Mouse (Mus musculus) thymus, postnatal 4 days (tissue): ENCODE measurements around the gene Olfr279.
A peak's percentile ranks its signal among the peaks of the same experiment; 100 is the strongest.

ENCODE experiments used
- DNase-seq: peaks from one replicate; pipeline ENCODE4 v3.0.0; 2021

Gene Olfr279

DNA sequence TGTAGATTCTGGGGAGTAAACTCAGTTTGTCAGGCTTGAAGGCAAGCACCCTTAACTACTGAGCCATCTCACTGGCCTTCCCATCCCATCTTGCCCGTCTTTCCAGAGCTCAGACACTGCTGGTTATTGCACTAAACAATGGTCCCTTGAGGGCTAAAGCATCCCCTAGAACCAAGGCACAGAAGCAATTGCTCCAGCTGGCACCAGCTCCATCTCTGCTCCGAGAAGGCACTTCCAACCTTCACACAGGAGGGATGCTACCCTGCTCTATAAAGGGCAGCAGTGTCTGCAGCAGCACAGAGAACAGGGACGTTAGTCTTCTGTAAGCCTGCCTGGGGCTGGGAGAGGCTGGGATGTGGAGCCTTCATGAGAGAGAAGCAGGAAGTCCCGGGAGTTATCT lies at the start of gene Olfr279:
Gene Olfr279 (plus strand): TSS at position 301 of the 400 bp plus-strand sequence.
- no peak for DNase-seq

DNA sequence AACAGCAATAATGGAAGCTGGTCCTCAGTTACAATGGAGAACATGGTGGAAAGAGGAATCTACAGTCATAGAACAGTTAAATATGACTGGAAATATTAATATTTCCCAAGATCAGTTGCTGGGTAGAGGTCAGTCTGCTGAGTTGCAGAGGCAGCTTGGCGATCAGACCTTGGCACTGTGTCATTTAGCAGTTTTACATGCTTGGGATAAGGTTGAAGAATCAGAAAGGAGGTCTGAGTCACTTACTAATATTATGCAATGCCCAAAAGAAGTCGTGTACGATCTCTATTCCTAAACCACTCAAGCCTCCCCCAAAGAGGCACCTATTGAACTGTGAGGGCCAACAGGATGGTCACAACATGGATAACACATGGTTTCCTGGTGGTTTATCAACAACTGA lies 47.6 kb upstream of the Olfr279 start:
- DNase-seq: no peak

DNA sequence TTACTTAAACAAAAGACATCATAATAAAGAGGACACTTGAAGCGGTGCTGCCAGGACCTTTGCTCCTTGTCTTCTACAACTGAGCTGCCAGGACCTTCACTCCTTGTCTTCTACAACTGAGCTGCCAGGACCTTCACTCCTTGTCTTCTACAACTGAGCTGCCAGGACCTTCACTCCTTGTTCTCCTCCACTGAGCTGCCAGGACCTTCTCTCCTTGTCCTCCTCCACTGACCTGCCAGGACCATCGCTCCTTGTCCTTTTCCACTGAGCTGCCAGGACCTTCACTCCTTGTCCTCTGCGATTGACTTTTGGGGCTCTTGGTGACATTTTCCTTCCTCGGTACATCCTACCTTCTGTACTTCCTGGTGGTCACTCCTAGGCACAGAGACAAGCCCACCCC lies 43.7 kb upstream of the Olfr279 start:
- DNase-seq: no peak

DNA sequence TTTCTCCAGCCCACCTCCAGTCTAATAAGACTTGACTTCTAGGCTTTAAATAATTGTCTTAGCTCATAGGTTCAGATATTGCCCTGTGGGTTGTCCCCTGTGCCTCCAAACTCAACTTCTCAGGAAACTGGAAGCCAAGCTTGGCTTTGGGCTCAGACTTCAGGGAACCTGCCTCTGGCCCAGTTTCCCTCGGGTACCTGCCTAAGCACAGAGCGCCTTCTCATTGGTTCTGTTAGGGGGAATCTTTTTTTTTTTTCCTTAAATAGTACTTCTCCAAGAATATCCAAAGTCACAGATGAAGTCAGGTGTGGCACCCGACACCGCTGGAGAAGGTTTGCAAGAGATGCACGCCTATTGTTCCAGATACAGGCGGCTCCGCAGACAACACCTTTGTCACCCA lies 39.9 kb upstream of the Olfr279 start, which contains the start of gene Olfr281:
Gene Olfr281 (plus strand): TSS at position 301 of the 400 bp plus-strand sequence.
- DNase-seq: no peak

DNA sequence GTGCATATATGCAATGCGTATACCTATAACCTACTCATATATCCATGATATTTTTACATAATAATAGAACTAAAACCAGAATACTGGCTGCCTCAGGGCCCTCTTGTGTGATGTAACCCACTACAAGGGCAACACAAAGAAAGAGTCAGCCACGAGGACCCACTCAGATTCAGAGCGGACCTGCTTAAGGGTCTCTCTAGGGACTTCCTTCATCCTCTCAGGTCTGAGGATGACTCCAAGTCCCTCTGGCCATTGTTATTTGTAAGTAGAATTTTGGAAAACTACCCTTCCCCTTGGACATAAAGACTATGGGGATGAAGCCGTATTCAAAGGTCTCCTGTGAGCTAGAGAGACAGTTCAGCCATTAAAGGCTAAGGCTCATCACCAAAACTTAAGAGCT lies 22.6 kb upstream of the Olfr279 start, which contains the start of gene OR5BS1P:
Gene OR5BS1P (plus strand): TSS at position 301 of the 400 bp plus-strand sequence.
- DNase-seq: no peak

DNA sequence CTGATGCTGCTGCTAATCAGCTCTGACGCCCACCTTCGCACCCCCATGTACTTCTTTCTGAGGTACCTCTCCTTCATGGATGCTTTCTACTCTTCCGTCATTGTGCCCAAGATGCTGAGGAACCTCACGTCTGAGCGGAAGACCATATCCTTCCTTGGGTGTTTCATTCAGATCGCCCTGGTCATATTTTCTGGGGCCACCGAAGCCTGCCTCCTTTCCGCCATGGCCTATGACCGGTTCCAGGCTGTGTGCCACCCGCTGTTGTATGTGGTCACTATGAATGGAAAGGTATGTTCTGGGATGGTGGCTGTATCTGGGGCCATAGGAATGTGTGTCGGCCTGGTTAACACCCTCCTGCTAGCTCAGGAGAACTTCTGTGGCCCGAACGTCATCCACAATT lies 20.7 kb upstream of the Olfr279 start:
- no peak for DNase-seq

DNA sequence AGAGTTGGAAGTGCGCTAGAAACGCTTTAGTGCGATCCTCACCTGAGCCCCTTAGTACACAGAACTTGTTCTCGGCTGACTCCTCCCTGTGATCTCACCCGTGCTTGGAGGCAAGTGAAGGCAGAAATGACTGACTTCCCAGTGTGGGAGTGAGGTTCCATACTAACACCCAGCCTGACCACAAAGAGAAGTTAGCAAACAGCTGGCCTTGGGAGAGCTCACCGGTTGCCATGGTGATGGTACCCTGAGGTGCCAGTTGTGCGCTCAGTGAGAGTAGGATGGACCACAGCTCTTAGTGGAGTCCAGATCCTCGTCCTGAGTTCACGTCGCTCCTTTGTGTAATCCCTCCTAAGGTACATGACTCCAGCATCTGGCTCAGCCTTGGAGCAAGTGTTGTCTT lies 17.2 kb upstream of the Olfr279 start:
- DNase-seq: no peak

DNA sequence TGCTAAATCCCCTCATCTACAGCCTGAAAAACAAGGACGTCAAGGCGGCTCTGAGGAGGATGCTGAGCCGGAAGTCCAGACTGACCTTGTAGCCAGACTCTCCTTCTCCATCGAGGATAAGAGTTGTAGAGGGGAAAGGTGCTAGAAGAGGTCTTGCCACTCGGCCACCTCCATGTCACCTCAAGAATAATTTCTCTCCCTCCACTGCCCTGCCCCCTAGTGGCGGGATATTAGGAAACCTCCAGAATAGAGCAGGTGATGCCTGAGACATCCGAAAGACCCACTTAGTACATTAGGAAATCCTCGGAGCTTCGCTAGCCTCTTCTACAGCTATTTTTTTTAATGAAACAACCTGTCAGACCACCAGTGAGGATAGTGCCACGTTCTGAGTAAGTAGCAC lies 16.8 kb upstream of the Olfr279 start:
- peak; percentile 79 for DNase-seq

DNA sequence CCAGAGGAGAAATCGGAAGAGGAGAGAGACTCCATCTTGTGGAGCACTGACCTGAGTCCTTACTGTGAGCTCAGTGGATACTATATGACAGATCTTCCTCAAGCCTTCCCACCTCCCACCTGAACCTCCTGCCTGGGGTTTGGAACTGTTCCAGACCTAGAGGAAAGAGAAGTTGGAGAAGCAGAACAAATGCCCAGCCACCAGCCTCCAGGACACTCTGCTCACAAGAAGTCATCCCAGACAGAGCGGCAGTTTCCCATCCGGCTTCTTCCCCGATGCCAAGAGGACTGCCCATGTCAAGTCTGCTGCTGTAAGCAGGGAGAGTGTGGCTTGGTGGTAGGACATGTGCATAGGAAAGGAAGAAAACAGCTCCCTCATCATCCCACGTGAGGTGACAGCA lies 15.9 kb upstream of the Olfr279 start:
- no peak for DNase-seq

GRCm38 (mm10) chr15:98479568-98480102 lies 12.6 kb upstream of the Olfr279 start:
- no peak for DNase-seq

DNA sequence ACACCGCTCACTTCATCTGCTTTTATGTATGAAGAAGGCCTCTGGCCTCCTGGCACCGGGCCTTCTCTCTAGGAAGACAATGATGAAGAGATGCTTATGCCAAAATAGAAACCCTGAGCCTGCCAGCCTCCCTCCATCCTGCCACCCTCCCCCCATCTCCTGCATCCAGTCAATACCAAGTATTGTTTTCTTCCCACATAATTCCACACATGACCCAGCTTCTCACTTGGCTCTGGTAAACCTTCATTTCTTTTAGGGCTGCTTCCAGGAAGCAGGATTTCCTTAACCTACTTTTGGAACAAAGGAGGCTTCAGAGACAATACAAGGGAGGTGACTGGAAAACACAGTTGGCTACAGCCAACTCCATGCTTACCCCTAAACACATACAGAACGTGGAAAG lies 9.5 kb upstream of the Olfr279 start, which contains the start of gene Lalba:
Gene Lalba (minus strand): TSS at position 21 of the 400 bp plus-strand sequence.
- no peak for DNase-seq

- DNase-seq: no peak
Measured at GRCm38 (mm10) chr15:98483907-98484886, 8.0 kb upstream of the Olfr279 start.

DNA sequence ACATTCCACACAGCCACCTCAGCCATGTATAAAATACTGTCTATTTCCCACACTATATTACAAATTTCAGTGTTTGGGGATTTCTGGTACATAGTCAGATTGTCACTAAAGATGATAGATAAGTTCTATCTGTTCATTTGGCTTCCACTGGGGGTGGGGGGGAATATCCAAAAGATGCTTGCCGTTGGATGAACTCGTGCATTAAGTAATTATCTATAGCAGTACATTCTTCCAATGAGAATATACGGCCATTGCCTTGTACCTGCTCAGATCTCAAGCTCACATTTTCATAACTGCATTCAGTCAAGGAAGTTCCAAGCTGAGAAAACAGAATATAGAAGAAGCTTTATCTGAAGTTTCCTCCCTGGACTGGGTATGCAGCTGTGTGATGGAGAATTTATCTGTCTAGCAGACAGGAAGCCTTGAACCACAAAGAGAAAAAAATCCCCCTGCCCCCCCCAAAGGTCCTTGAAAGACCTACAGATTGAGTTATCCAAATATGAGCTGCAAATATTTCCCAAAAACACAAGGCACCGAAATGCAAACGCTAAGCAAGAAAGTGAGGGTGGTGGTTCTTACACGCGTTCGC lies 5.7 kb upstream of the Olfr279 start:
- no peak for DNase-seq

- no peak for DNase-seq
Measured at GRCm38 (mm10) chr15:98491332-98491731, 870 bp upstream of the Olfr279 start.

DNA sequence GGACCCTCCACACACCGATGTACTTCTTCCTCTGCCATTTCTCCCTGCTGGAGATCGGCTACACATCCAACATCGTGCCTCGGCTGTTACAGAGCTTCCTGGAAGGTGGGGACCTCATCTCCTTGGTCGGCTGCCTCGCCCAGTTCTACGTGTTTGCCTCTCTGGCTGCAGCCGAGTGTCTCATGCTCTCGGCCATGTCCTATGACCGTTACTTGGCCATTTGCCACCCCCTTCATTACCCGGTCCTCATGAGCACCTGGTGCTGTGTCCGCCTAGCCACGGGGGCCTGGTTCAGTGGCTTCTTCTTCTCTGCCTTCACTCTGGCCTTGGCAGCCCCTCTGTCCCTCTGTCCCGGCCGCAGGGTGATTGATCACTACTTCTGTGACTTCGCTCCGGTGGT lies 5.4 kb downstream of the Olfr279 start:
- no peak for DNase-seq

- no peak for DNase-seq
Measured at GRCm38 (mm10) chr15:98503317-98503716, 11.1 kb downstream of the Olfr279 start.

GRCm38 (mm10) chr15:98504514-98504913 lies 12.3 kb downstream of the Olfr279 start:
- DNase-seq: peak; percentile 94

DNA sequence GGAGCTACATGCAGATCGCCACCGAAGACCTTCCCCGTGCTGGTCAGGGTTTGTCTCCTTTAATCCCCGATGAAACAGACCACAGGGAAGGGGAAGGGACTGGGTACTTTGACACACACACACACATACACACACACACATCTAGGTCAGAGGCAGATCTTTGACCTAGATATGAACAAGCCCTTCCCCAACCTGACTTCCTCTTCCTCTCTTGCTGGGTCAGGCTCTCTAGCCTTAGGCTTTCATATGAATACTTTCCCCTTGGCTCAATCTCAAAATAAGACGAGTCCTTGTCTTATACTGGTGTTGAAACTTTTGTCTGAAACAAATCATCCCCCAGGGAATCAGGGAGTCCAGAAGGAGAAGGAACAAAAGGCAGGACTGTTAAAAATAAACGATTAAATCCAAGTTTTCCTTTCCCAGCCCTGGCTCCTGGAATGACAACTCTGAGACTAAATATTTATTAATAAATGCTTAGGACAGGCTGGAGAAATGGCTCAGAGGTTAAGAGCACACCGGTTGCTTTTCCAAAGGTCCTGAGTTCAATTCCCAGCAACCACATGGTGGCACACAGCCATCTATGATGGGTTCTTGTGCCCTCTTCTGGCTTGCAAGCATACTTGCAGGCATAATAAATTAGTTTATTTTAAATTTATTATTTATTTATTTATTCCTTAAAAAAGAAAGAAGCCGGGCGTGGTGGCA lies 14.2 kb downstream of the Olfr279 start:
- peak; percentile 36 for DNase-seq

- no peak for DNase-seq
Measured at GRCm38 (mm10) chr15:98507321-98507720, 15.1 kb downstream of the Olfr279 start.

GRCm38 (mm10) chr15:98509387-98509786 lies 17.2 kb downstream of the Olfr279 start:
- DNase-seq: no peak

DNA sequence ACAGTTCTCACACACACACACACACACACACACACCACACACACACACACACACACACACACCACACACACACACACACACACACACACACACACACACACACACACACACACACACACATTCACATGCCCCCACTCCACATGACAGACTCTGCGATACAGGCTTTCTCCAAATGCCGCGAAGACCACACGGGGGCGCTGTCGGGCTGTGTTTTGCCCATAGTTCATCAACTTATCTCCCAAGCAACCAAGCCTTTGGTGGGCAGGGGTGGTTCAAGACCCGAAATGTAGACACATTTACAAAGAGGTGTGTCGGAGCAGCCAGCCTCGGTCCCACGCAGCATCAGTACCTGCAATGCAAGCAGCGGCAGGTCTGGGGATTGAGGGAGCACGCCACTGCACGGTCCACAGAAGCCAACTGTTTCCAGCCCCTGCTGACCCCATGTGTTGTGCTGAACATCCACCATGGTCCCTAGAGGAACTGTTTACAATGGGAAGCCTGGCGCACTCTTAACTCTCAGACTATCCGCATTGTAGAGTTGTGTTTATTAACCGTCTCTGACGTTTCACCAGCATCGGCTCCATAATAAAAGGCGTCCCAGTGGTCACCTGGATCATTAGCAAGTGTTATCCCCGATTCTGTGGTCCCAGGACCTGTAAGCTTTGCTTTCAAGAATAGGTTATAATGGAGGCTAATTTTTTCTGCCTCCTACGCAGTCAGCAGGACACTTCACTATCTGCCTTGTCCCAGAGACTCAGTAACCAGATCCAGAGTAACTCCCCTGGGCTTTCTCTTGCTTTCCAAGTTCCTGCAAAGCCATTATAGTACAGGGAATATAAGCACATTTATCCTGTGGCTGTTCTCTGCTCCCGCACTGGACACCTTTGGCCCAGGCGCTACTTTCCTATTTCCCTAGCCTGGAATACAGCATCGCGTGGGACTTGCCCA lies 18.5 kb downstream of the Olfr279 start:
- DNase-seq: peak; percentile 94
